ENCODE assay signal across 10 mouse cellular contexts in the genomic region with DNA sequence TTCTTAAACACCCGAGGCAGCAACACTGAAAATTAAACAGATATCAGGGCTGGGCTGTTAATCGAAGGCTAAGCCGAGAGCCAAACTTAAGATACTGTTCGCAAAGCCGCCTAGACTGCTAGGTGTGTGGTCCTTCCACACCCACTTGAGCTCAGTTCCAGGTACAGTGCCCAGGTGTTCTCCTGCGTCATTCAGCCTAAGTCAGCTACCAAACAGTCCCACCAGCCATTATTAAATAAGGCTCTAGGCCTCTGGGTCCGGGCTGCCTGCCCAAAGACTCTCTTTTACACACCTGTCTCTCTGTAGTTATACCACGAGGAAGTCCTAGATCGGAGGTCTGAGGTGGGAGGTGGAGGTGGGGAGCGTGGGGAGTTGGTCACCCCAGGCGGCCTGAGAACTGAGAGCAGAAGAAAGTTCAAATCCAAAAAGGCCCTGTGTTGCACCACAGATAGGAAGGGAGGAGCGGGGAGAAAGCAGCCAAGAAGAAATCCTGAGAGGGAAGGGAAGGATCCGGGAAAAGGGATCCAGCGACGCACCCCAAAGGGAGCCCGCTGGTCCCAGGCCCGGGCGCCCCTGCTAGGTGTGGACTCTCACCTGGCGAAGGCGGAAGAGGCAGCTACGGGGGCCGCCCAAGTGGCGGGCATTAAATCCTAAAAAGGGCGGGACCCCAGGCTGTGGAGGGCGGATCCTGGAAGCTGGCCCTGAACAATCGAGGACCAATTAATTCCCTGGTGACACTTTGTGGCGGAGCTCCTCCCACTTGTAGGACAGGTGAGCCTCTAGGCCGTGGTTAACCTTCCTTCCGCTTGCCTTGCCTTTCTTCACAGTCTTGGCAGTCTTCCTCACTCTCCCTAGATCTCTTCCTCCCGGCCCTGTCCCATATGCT. TPM values are rescaled to one million over a fixed set of nuclear protein-coding genes. Genes with fewer than 3 reads are reported as not detected.
DNase-seq lines count a peak whose midpoint lies in the region; ATAC-seq lines count a peak whose summit lies in the region.
"Had no signal": no experiment of that assay in that cellular context is flagged by ENCODE, and none has a peak within 500 bp of the region (broad histone marks: within the 10 kb centered on the region; RNA-seq: fewer than 3 reads in every experiment).

Gene Tnk1 (minus strand): TSS at position 618 of the 886 bp plus-strand sequence.

- 19% methylated on average over 29 of the region's 30 CpGs for WGBS in forebrain, embryonic 13.5 days
- WGBS in forebrain, embryonic 15.5 days = 22% methylated on average over 30 of the region's 30 CpGs
- WGBS in embryonic facial prominence, embryonic 13.5 days = 17% methylated on average over 30 of the region's 30 CpGs

- no peak within 1 kb of the TSS for H3K9ac ChIP-seq in forebrain, embryonic 13.5 days
- no peak within 1 kb of the TSS for H3K9ac ChIP-seq in forebrain, embryonic 15.5 days (replicated peaks)
- peak within 1 kb of the TSS; percentile 58; the same call in 1 of the 2 replicates for H3K9ac ChIP-seq in embryonic facial prominence, embryonic 13.5 days

- H3K36me3 ChIP-seq in forebrain, embryonic 13.5 days (ENCODE audit: poor library complexity, severe bottlenecking) = no peaks in the 10 kb centered on the region
- no peaks in the 10 kb centered on the region for H3K36me3 ChIP-seq in forebrain, embryonic 15.5 days
- H3K36me3 ChIP-seq in embryonic facial prominence, embryonic 13.5 days = no peaks in the 10 kb centered on the region; the same call in 1 of the 2 replicates

- H3K27me3 ChIP-seq in forebrain, embryonic 13.5 days = peaks cover 25% of the 10 kb centered on the region
- peaks cover 14% of the 10 kb centered on the region; the same call in 1 of the 2 replicates for H3K27me3 ChIP-seq in forebrain, embryonic 15.5 days
- peaks cover 27% of the 10 kb centered on the region for H3K27me3 ChIP-seq in embryonic facial prominence, embryonic 13.5 days

- intact Hi-C loops in left cerebral cortex, postnatal 10 days (cut with DNase I) = no loop called here

- ATAC-seq in forebrain, embryonic 13.5 days = no peak
- no peak for ATAC-seq in forebrain, embryonic 15.5 days (replicated peaks)
- ATAC-seq in embryonic facial prominence, embryonic 13.5 days (ENCODE audit: insufficient number of reproducible peaks, insufficient read depth, low FRiP score, low TSS enrichment, low read depth) = no peak
- ATAC-seq: hindbrain, embryonic 16.5 days had no signal

- no peak within 1 kb of the TSS for H3K4me3 ChIP-seq in forebrain, embryonic 13.5 days
- no peak within 1 kb of the TSS for H3K4me3 ChIP-seq in forebrain, embryonic 15.5 days
- H3K4me3 ChIP-seq in embryonic facial prominence, embryonic 13.5 days = peak within 1 kb of the TSS; percentile 27

- peak; percentile 68 to 84 for DNase-seq in kidney, postnatal 25 days
- peak; percentile 68 for DNase-seq in lung, postnatal 10 days
- DNase-seq in MN1 (ENCODE audit: low spot score) = no peak
- DNase-seq in left cerebral cortex, adult 8-10 months (ENCODE audit: low spot score in 2 of 2) = no peak
- no peak for DNase-seq in left cerebral cortex, postnatal 10 days (ENCODE audit: extremely low spot score in 1 of 2, low spot score in 2 of 2)
- DNase-seq: cerebellum, adult 9-10 months had no signal

- H3K4me2 ChIP-seq in forebrain, embryonic 13.5 days = peak within 1 kb of the TSS; percentile 5; the same call in 1 of the 2 replicates
- no peak within 1 kb of the TSS for H3K4me2 ChIP-seq in forebrain, embryonic 15.5 days (replicated peaks)
- peak within 1 kb of the TSS; percentile 42 for H3K4me2 ChIP-seq in embryonic facial prominence, embryonic 13.5 days

- no peak within 1 kb of the TSS for H3K27ac ChIP-seq in forebrain, embryonic 13.5 days
- H3K27ac ChIP-seq in forebrain, embryonic 15.5 days (replicated peaks) = no peak within 1 kb of the TSS
- H3K27ac ChIP-seq in embryonic facial prominence, embryonic 13.5 days = peak within 1 kb of the TSS; percentile 73

- H3K4me1 ChIP-seq in forebrain, embryonic 13.5 days = no peaks in the 10 kb centered on the region; the same call in 1 of the 2 replicates
- H3K4me1 ChIP-seq in forebrain, embryonic 15.5 days = peaks cover 3% of the 10 kb centered on the region; the same call in 1 of the 2 replicates
- peaks cover 9% of the 10 kb centered on the region for H3K4me1 ChIP-seq in embryonic facial prominence, embryonic 13.5 days

- no peaks in the 10 kb centered on the region for H3K9me3 ChIP-seq in forebrain, embryonic 13.5 days (replicated peaks)
- H3K9me3 ChIP-seq in forebrain, embryonic 15.5 days = no peaks in the 10 kb centered on the region
- no peaks in the 10 kb centered on the region for H3K9me3 ChIP-seq in embryonic facial prominence, embryonic 13.5 days

RNA-seq across cellular contexts. Expression of gene Tnk1, which starts in this region (rescaled TPM):
- 0.09 and 0.20 TPM in 2 replicates for polyA plus RNA-seq in forebrain, embryonic 13.5 days (2015; fragmentation: Nextera tagmentation; extraction: Ambion mirVana)
- 0.27 and 0.36 TPM in 2 replicates for polyA plus RNA-seq in forebrain, embryonic 15.5 days (2015; fragmentation: Nextera tagmentation; extraction: Ambion mirVana)
- polyA plus RNA-seq in embryonic facial prominence, embryonic 13.5 days (2015; fragmentation: Nextera tagmentation; extraction: Ambion mirVana) = 4.9 and 5.3 TPM in 2 replicates
- under 1 TPM in 3 of 4 experiments, not detected in 1; 0.26 to 0.46 (median 0.30) TPM for total RNA-seq in left cerebral cortex, adult 8-10 months (2022)
- under 1 TPM; 0.11 to 0.14 TPM for total RNA-seq in left cerebral cortex, postnatal 10 days (2021)

Comparison
In these comparisons a context has a peak if more than half of its experiments do, and no peak if none do; other contexts are left out.
1. DNase-seq: peak in kidney, postnatal 25 days (2 of 2) and lung, postnatal 10 days (single experiment); none in MN1 (single experiment), left cerebral cortex, adult 8-10 months (0 of 2) and left cerebral cortex, postnatal 10 days (0 of 2).